In genomic region chr13:95986375-95986774, GRCm38 (mm10) we compare ENCODE assay signal across 10 mouse cellular contexts.
DNase-seq lines count a peak whose midpoint lies in the region; ATAC-seq and TF ChIP-seq lines count a peak whose summit lies in the region.
"Had no signal": no experiment of that assay in that cellular context is flagged by ENCODE, and none has a peak within 500 bp of the region (broad histone marks: within the 10 kb centered on the region; RNA-seq: fewer than 3 reads in every experiment).

No protein-coding gene starts in this region.

- H3K9ac ChIP-seq in liver, embryonic 14.5 days (replicated peaks), result no peak overlapping the region
- H3K9ac ChIP-seq in liver, embryonic 12.5 days, result no peak overlapping the region
- H3K9ac ChIP-seq: heart, embryonic 12.5 days; limb, embryonic 13.5 days had no signal

- no peak for ATAC-seq in liver, embryonic 14.5 days (ENCODE audit: insufficient read depth)
- no peak for ATAC-seq in liver, embryonic 12.5 days

- H3K36me3 ChIP-seq in liver, embryonic 14.5 days (replicated peaks; ENCODE audit: control insufficient read depth, insufficient read depth, low read depth), result no peaks in the 10 kb centered on the region
- H3K36me3 ChIP-seq in liver, embryonic 12.5 days, result no peaks in the 10 kb centered on the region
- H3K36me3 ChIP-seq: heart, embryonic 12.5 days; limb, embryonic 13.5 days had no signal

- peak; percentile 68 for TF ChIP-seq CTCF in cerebellum, adult 2 months (IDR thresholded peaks at IDR 0.05; ENCODE audit: borderline replicate concordance, insufficient read depth, low read depth, low read length)
- TF ChIP-seq CTCF in liver, embryonic 14.5 days (IDR thresholded peaks at IDR 0.05; ENCODE audit: low read depth), result peak; percentile 64
- peak; percentile 52; the same call in 1 of the 2 replicates for TF ChIP-seq CTCF in embryonic fibroblast, embryonic 13.5 days (IDR thresholded peaks at IDR 0.05; ENCODE audit: borderline replicate concordance, insufficient read depth, low read length)

- H3K27me3 ChIP-seq in cerebellum, adult 2 months (ENCODE audit: control insufficient read depth, insufficient read depth, low read length), result no peaks in the 10 kb centered on the region
- H3K27me3 ChIP-seq in liver, embryonic 14.5 days (ENCODE audit: control insufficient read depth, insufficient read depth, low read length), result no peaks in the 10 kb centered on the region
- H3K27me3 ChIP-seq in liver, embryonic 12.5 days (replicated peaks), result peaks cover 3% of the 10 kb centered on the region; the same call in 1 of the 2 replicates
- H3K27me3 ChIP-seq: heart, embryonic 12.5 days; limb, embryonic 13.5 days had no signal

- H3K27ac ChIP-seq in cerebellum, adult 2 months (ENCODE audit: insufficient read depth, low read length), result no peak overlapping the region
- H3K27ac ChIP-seq in liver, embryonic 14.5 days, result no peak overlapping the region
- H3K27ac ChIP-seq in liver, embryonic 12.5 days, result no peak overlapping the region
- H3K27ac ChIP-seq in embryonic fibroblast, embryonic 13.5 days (ENCODE audit: insufficient read depth, low read length), result no peak overlapping the region
- H3K27ac ChIP-seq: limb, embryonic 13.5 days had no signal

- no peak overlapping the region for H3K4me2 ChIP-seq in liver, embryonic 14.5 days (ENCODE audit: low read depth)
- no peak overlapping the region for H3K4me2 ChIP-seq in liver, embryonic 12.5 days
- H3K4me2 ChIP-seq: heart, embryonic 12.5 days; limb, embryonic 13.5 days had no signal

- TF ChIP-seq POLR2A in cerebellum, adult 2 months (IDR thresholded peaks at IDR 0.05; ENCODE audit: borderline replicate concordance, insufficient read depth, low read length), result no peak
- TF ChIP-seq POLR2A in embryonic fibroblast, embryonic 13.5 days (IDR thresholded peaks at IDR 0.05; ENCODE audit: low read depth, low read length), result no peak

- no peaks in the 10 kb centered on the region for H3K4me1 ChIP-seq in cerebellum, adult 2 months (ENCODE audit: control insufficient read depth, insufficient read depth, low read length)
- peaks cover 0 to 5% of the 10 kb centered on the region in 2 experiments; a peak in 2 of 4 replicates for H3K4me1 ChIP-seq in liver, embryonic 14.5 days (replicated peaks; ENCODE audit: control insufficient read depth in 2 of 2, insufficient read depth in 2 of 2, low read length in 1 of 2)
- H3K4me1 ChIP-seq in liver, embryonic 12.5 days, result peaks cover 15% of the 10 kb centered on the region
- no peaks in the 10 kb centered on the region for H3K4me1 ChIP-seq in embryonic fibroblast, embryonic 13.5 days (ENCODE audit: control insufficient read depth, insufficient read depth, low read length)

- H3K4me3 ChIP-seq in cerebellum, adult 2 months (replicated peaks; ENCODE audit: insufficient read depth, low read depth, low read length), result no peak overlapping the region
- H3K4me3 ChIP-seq in liver, embryonic 14.5 days (ENCODE audit: insufficient read depth in 1 of 2, low read depth in 2 of 2, low read length in 2 of 2), result no peak overlapping the region
- H3K4me3 ChIP-seq in liver, embryonic 12.5 days, result no peak overlapping the region
- no peak overlapping the region for H3K4me3 ChIP-seq in embryonic fibroblast, embryonic 13.5 days (ENCODE audit: insufficient read depth, low read length)
- H3K4me3 ChIP-seq: heart, embryonic 12.5 days; limb, embryonic 13.5 days had no signal

- DNase-seq in cerebellum, adult 2 months, result peak; percentile 27 to 34
- DNase-seq in cerebellum, adult 11-12 months, result no peak
- DNase-seq in liver, embryonic 14.5 days (ENCODE audit: low read depth in 3 of 3, low spot score in 3 of 3), result no peak
- DNase-seq in R1 (ENCODE audit: low read depth, low spot score), result peak; percentile 40
- no peak for DNase-seq in right cerebral cortex, adult 18-20 months
- DNase-seq in gastrocnemius, adult 8-10 months (ENCODE audit: low spot score in 2 of 2), result no peak

- H3K9me3 ChIP-seq in liver, embryonic 14.5 days (ENCODE audit: control insufficient read depth, low read length), result no peaks in the 10 kb centered on the region
- H3K9me3 ChIP-seq in liver, embryonic 12.5 days (replicated peaks), result no peaks in the 10 kb centered on the region
- H3K9me3 ChIP-seq: heart, embryonic 12.5 days; limb, embryonic 13.5 days had no signal

- TF ChIP-seq EP300 in liver, embryonic 14.5 days (IDR thresholded peaks at IDR 0.05; ENCODE audit: low read depth), result no peak

- WGBS in cerebellum, adult 2 months, result 75% methylated on average over 13 of the region's 13 CpGs
- WGBS in liver, embryonic 14.5 days (ENCODE audit: insufficient replicate concordance), result 68% methylated on average over 13 of the region's 13 CpGs
- 72% methylated on average over 13 of the region's 13 CpGs for WGBS in liver, embryonic 12.5 days (ENCODE audit: insufficient replicate concordance)

Comparison
In these comparisons a context has a peak if more than half of its experiments do, and no peak if none do; other contexts are left out.
1. DNase-seq: peak in cerebellum, adult 2 months (2 of 2) and R1 (single experiment); none in cerebellum, adult 11-12 months (single experiment), liver, embryonic 14.5 days (0 of 3), right cerebral cortex, adult 18-20 months (single experiment) and gastrocnemius, adult 8-10 months (0 of 2).
2. Peak in every context shown above with its lines, with median percentiles within 50 percentile points of each other: CTCF ChIP-seq.